Mouse (Mus musculus) heart, postnatal 25 days (tissue): ENCODE results near the gene Pam. TPM values are rescaled to one million over a fixed set of nuclear protein-coding genes. Genes with fewer than 3 reads are reported as not detected.

ENCODE experiments used
- DNase-seq: peaks from one replicate; pipeline ENCODE4 v3.0.0; 2022; ENCODE audit warnings: low spot score
- intact Hi-C: fragments of 180-260 bp; cut with DNase I; formaldehyde crosslinking; loops from one replicate; pipeline ENCODE4 v1.15.1; 2025
- total RNA-seq, 2 experiments: library from RNA; stranded (reverse); gene quantifications; 2 replicates each; pipeline ENCODE4 v1.2.3; 2021

Gene Pam
- total RNA-seq: 100 to 1,000 TPM; 615 to 691 TPM

DNA sequence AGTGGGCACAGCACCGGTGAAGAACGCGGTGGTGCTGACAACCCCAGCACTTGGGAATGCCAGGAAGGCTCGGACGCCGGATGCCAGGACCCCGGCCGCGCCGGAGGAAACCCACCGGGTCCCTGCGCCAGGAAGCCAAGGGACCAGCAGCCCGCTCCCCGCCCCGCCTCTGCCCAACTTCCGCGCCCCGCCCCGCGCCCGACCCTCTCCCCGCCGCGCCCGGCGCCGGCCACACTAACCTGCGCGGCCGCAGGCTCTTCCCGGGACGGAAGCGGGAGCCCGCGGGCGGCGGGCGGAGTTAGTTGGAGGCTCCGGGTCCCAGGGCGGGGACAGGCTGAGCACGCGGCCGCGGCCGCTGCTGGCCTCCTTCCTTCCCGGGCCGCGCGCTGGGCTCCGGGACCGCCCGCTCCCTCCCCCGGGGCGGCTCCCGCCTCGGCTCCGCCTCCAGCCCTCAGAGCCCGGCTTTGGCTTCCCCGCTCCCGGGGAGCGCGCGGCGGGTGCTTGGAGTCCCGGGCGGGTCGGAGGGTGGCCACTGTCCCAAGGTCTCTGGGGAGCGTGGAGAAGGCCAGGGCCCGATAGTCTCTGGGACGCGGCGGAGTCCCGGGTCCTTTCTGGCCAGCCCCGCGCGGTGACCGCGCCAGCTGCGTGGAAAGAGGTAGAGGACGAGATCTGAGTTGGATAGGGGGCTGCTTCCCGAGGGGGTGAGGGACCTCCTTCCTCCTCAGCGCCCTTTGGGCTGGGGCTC is at the start of gene Pam:
Gene Pam (minus strand): TSS at position 401 of the 745 bp plus-strand sequence.
- intact Hi-C loops: loop anchor here (5.0 kb wide), 3 partner anchors 93 to 433 kb away; partner anchors contain the start of gene D1Ertd622e
- DNase-seq: peak; percentile 83

DNA sequence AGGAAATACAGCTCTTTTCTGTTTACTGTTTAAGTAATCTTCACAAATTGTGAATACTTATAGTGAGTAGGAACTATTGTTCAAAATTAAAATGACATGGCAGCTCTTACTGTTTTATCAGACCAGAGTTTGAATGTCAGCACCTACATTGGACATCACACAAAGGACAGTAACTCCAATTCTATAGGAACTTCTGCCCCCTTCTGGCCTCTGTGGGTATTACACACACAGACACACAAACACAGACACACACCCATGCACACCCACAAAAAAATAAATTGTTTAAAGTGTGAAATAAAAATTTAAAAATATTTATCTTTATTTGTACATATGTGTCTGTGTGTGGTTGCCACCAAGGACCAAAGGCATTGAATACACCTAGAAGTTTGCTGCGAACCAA is 49.4 kb upstream of the Pam start:
- intact Hi-C loops: no loop called here
- no peak for DNase-seq

DNA sequence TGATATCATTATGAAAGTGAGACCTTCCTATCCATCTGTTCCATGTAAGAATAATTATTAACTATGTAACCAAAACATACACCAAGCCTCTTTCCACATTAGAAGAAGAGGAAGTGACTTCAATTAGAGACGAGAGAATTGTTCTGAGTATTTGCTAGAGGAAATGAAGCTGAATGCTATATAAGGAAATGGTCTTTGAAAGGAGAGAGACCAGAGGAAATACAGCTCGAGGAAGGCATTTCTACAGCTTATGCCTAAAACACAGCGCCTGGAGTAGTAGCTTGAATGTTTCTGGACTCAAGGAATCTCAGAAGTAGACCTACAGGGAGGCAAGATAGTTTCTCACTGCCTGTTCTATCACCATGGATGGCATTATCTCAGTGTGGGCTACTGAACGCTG is 35.8 kb upstream of the Pam start:
- intact Hi-C loops: no loop called here
- DNase-seq: no peak

DNA sequence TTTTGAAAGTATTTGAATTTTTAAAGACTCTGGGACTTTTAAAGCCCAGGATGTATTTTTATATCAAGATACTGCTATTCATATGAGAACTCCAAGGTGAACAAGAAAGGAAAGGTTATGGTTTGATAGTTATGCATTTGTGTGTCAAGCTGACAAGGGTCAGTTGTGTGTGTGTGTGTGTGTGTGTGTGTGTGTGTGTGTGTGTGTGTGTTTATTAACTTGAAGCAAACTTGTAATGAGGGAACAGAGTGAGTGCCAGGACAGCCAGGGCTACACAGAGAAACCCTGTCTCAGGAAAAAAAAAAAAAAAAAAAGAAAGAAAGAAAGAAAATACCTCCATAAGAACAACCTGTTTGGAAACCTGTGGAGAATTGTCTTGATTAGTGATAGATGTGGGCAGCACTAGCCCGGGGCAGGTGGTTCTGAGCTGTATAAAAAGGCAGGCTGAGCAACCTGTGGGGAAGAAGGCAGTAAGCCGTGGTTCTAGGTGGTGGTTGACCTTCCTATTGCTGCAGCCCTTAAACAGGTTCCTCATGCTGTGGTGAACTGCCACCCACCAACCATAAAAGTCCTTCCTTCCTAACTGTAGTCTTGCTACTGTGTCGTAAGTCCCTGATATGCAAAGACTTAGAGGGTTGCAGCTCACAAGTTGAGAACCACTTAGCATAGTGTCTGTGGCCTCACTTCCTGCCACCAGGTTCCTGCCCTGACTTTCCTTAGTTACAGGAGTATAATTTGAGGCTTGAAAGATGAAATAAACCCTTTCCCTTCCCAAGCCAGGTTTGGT is 34.3 kb upstream of the Pam start:
- no peak for DNase-seq
- intact Hi-C loops: no loop called here

DNA sequence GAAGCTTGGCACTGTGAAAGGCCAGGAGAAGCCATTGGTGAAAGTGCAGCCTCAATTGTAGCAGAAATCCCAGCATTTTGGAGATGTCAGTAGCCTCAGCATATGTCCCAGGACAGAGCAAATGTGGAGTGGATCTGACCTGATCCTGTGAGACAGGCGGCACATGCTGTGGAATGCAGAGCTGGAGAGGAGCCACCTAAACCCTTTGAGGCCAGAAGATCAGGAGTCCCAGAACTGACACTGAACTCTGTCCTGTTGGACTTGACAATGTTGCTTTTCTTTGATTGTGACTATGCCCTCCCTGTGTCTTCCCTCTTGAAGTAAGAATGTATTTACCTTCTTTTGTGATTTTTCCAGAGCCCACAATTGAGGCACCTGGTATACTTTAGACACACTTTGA is 33.7 kb upstream of the Pam start:
- intact Hi-C loops: no loop called here
- no peak for DNase-seq

DNA sequence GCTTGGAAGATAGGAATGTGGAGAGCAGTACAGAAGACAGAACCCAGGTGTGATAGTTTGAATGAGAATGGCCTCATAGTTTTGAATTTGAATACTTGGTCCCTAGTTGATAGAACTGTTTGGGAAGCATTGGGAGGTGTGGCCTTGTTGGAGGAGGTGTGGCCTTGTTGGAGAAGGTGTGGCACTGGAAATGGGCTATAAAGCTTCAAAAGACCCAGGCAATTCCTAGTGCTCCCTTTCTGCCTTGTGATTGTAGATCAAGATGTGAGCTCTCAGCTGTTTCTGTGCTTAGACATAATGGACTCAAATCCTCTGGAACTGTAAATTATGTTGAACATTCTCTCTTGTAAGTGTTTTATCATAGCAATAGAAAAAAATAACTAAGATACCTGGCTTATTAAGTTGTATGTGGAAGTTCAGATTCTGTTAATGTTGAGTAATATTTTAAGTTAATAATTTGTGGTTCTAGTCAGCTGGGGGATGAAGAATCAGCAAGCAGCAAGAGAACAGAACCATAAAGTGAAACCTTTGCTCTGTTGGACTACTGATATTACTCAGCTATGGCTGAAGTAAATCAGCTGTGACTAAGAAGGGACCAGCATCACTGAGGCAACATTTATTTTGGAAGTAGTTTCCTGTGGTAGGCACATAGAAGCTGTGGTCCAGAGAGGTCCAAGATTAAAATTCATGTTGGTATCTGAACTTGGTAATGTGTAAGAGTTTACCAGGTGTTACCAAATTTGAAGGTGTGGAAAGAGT is 33.1 kb upstream of the Pam start:
- intact Hi-C loops: no loop called here
- no peak for DNase-seq

DNA sequence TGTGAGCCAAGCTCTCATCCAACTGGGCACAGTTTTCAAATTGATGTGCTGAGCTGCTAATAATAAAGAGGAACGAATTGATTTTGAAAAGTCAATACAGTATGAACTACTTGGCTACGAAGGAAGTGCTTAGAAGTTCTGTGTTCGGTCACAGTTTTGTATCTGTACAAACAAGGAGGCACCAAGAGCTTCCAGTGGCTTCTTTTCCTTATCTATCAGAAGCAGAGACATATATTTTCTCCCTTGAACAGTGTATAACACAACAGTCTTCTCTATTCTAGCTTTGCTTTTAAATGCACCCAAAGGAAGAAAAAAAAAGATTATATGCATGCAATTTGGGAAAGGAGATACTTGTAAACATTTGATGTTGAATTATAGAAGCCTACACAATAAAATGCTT is 30.8 kb upstream of the Pam start:
- no peak for DNase-seq
- intact Hi-C loops: no loop called here

DNA sequence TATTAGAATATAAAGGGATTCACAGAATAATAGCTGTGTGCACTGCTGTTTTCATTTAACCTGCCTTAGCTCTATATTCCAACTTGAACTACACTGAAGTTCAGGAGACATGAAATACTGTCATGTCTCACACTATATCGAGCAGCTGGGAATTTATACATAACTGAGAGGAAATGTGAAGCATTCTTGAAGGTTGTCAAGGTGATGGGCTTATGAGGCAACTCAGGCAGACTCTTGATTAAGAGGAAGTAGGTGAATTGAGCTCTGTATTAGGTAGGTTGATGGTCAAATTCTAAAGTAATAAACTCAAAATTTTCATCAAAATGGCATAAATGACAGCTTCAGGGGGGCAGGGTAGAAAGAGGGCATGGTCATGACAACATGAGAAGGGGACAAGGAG is 29.3 kb upstream of the Pam start:
- intact Hi-C loops: no loop called here
- no peak for DNase-seq

DNA sequence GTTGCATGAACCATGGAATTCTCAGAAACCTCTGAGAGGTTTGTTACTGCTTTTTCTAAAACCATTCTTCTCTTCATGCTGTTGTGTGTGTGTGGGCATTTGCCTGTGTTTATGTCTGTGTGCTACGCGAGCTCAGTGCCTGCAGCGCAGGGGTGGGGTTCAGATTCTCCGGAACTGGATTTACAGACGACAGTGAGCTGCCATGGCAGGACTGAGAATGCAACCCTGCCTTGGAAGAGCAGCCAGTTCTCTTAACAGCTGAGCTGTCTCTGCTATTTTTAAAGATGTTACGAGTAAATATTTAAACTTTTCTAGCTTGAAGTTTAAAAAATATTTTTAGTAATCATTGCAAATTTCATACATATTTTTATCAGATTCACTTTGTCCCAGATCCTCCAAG is 24.1 kb upstream of the Pam start:
- intact Hi-C loops: no loop called here
- no peak for DNase-seq

DNA sequence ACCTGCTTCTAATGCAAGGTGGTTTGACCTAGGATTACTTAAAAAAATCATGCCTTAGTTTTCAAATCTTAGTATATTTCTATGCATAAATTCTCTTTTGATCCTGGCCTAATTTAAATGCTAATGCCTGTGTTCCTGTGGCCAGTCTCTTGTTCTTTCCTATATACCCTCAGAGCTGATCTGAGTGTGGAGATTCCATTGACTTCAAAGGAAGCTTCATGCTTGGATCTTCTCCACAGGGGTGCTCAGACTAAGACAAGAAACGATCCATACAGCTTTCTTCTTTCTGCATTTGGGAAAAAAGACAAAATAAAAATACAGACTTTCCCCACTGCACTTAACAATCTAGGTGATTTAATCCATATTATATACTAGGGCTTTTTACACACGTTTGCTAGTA is 12.2 kb upstream of the Pam start:
- no peak for DNase-seq
- intact Hi-C loops: no loop called here

DNA sequence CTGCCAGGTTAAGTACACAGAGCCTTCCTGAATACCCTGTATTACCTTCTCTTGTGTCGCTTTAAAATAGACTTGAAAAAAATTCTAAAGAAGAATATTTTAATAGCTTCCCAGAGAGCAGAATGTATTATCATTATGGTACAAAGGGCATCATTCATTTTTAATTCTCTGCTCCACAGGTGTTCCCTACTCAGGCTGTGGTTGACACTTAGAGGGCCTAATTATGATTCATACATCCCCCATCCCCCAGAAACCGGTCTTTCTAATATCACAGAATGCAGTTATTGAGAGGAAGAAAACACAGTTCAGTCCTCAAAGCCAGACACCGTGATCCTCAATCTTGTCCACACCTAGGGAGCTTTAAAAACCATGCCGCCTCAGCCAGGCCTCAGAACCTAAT is 4.0 kb upstream of the Pam start:
- intact Hi-C loops: loop anchor here (5.0 kb wide), 3 partner anchors 97 to 437 kb away; partner anchors contain the start of gene D1Ertd622e

DNA sequence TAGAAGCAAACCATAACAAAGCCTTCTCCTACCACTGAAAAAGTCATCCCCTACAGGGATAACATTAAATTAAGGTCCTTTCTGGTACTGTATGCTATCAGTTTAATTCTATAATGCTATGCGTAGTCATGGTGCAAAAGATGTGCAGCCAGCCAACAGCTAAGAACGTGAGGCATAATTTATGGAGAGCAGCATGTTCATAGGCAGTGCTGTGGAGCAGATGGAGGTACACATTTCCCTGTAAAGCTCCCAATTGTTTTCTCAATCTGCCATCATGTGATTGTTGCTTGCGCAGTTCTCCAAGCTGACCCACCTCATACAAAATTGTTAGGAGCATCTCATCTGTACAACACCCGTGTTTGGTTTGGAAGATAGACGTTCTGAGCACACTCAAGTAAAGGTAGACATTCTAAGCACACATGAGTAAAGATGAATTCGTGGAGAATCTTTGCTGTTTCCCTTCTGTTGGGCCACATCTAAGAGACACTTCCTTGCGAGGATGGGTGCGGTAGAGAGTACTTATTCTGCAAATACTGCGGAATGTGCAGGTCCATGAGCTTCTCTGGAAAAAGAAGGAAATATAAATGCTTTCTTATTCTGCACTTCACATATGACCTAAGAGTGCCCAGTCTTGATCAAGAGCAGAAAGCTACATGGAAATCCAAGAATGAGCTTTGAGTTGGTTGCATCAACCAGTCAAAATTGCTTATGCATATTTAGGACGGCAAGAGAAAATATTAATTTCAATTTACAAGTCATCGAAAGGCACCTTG is 2.7 kb upstream of the Pam start:
- no peak for DNase-seq
- intact Hi-C loops: loop anchor here (5.0 kb wide), 3 partner anchors 96 to 436 kb away; partner anchors contain the start of gene D1Ertd622e

More for the DNA sequence above, 4.0 kb upstream of the Pam start:
- no peak for DNase-seq

DNA sequence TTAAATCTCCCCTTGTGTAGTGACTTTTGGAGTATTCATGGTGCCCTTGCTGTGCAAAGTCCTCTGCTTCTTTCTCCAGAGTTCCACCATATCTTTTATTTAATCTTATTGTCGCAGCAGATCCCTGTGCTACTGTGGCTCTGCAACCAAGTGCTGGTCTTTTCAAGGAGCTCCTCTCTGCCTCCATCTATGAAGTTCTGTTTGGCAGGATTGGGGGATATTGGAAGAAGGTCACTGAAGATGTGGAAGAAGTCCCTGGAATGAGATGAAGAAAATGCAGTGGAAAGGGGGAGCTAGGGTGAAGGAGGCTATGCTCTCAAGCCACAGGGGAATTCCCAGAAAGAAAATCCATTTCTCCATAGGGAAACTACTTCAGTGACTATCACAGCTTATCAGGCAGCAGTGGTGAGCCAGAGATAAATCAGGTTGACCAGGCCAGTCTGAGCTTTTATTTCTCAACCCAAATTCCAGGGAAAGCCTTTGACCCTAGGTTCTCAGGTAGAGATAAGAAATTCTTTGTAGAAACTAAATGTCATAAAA is 1.0 kb upstream of the Pam start:
- intact Hi-C loops: loop anchor here (5.0 kb wide), 3 partner anchors 94 to 434 kb away; partner anchors contain the start of gene D1Ertd622e
- no peak for DNase-seq

DNA sequence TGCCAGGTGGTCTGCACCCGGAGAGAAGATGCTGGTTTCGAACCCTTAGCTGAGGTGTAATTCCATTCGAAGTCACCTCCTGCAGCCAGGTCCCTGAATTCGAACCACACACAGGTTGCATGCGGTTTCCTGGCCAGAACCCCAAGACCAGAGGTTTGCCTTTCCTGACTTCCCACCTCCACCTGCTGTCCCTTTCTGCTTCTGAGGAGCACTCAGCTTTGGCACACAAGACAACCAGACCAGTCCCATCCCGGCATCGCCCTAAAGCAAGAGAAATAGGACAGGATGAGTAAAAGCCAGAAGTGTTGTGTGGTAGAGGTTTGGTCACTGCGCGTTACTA is 515 bp upstream of the Pam start:
- intact Hi-C loops: loop anchor here (5.0 kb wide), 3 partner anchors 94 to 434 kb away; partner anchors contain the start of gene D1Ertd622e
- no peak for DNase-seq

DNA sequence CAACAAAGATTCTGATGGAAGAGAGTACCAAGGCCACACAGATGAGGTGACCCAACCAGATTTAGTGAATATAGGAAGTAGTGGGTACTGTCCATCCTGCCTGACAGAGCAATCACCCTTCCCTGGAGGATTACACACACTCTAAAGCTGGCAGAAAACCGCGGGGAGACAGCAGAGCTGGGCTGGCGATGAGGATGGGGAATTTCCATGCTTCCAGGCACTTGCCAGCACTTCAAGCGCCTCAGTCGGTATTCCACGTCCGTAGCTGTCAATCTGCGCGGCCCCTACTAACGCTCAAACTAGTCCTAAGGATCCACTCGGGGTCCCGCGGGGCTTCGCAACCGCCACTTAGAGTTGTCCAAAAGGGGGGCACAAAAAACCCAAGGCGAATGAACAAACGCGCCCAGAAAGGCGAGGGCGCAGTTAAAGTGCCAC is 618 bp downstream of the Pam start:
- DNase-seq: peak; percentile 20
- intact Hi-C loops: loop anchor here (5.0 kb wide), 3 partner anchors 93 to 433 kb away; partner anchors contain the start of gene D1Ertd622e

DNA sequence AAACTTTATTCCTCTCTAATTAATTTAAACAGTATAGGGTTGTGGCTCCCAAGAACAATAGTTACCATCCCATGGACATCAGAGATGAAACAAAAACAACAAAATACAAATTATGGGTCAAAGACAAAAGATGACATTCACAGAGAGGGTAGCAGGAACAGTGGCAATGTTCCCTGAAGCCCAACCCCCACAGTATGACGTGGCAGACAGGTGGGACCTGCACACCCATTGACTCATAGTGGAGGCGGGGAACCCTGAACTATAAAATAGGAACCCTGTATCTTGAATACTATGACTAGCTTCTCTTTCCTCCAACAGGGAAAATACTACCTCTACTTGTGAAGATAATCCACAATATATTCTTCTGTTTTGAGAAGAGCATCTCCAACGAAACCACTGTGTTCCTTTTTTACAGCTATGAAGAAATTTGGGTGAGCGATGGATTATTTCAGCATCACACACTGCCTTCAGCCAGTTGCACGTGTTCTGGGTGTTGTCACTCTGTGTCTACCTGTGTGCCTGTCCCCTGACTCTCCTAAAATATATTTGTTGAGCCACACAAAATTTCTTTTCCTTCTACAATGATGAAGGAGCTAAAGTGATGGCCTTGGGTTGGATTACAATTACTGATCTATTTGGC is 6.0 kb downstream of the Pam start:
- intact Hi-C loops: no loop called here
- DNase-seq: no peak

DNA sequence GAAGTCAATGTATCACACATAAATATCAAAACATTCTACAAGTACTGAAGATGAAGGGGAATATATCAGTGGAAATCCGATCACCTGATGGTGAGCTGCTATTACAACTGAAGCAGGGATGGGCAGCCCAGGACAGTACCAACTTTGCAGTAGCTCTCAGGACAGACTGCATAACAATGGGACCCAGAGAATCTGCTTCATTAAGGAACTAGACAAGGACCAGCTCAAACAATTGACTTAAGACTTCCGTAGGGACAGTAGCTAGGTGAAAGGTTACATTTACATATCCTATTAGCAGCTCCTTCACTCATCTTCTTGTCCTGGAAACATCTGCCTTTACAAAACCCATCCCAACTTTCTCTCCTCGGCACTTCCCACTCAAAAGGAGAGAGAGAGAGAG is 9.0 kb downstream of the Pam start:
- DNase-seq: no peak
- intact Hi-C loops: no loop called here

DNA sequence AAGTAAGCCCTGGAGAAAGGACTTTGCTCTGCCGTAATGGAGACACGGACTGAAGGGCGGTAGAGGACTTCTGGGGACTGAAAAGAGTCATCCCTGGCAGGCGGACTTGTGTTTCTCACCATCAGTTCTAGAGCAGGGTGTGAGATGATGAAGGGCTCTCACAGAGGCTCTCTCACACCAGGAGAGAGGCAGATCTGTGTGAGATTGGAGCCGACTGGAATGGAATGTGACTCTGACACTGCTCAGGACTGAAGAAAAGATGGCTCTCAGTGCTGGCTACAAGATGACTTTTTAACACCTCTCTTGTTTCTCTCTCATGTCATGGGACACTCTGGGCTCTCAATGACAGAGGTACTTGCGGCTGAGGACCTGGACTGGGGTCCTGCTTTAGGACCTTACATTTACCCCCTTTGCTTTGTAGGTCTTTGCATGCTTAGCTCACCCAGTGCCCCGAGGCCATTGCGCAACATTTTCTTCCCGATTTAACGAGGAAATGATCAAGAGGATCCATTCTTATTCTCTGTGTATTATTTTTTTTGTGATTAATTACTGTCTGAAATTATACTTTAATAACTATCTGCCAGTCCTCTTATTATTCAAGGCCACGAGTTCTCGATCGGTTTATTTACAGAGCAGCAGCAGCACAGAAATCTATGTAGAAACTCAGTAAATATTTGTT is 10.7 kb downstream of the Pam start:
- DNase-seq: no peak
- intact Hi-C loops: no loop called here
